Mouse (Mus musculus) cortical plate, adult 2 months (tissue): ENCODE results near the gene Cfap20.

ENCODE experiments used
- CTCF ChIP-seq: fragments of 200-500 bp; IDR thresholded peaks from 2 replicates; pipeline ENCODE4 v1.5.1; 2011; ENCODE audit warnings: mild to moderate bottlenecking, control low read depth, low read length; ENCODE audit not compliant: insufficient read depth; ENCODE audit errors: extremely low read depth
- POLR2A ChIP-seq: fragments of 200-500 bp; IDR thresholded peaks from 2 replicates; pipeline ENCODE4 v1.6.1; 2011; ENCODE audit warnings: mild to moderate bottlenecking, low read length, control low read depth; ENCODE audit not compliant: insufficient read depth; ENCODE audit errors: extremely low read depth

DNA sequence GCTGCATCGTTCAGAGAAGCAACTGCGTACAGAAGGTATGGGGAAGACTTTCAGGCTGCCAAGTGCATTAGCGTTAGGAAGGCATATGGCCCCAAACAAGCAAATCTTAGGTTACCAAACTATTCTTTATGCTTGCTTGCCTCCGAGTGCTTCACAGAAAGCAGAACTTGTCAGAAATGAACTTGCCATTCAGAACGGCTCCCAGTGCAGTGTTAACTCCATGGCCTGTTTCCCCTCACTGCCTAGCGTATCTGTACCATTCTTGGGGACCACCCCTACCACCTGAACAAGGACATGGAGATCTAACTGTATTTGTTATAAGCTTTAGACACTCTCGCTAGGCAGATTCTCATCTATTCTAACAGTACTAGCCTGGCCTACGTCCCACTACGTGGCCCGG, 47.4 kb downstream of the Cfap20 start:
- TF ChIP-seq CTCF (no peak), POLR2A (no peak)
